Mouse (Mus musculus) neural tube, embryonic 13.5 days (tissue): Measurements from ENCODE around the gene Kcnk7. TPM values are rescaled to one million over a fixed set of nuclear protein-coding genes. Genes with fewer than 3 reads are reported as not detected.
"Not testable (repeated sequence)": the region's sequence is repeated elsewhere in the genome, so short reads cannot be mapped to it uniquely, and the experiment has no call there.

Experiments used
- ATAC-seq: fragments of 200-750 bp; cut with Nextera tagmentation; 2 replicates; pipeline ENCODE4 v1.8.0; 2017; ENCODE audit warnings: low read depth, mild to moderate bottlenecking, moderate TSS enrichment, moderate library complexity
- H3K27ac ChIP-seq: fragments of 300-500 bp; sonication (generic); replicated peaks from 2 replicates; pipeline ENCODE4 v1.5.1; 2015; ENCODE audit warnings: moderate library complexity, mild to moderate bottlenecking, inconsistent platforms
- H3K27me3 ChIP-seq: fragments of 300-500 bp; sonication (generic); 2 replicates; pipeline ENCODE4 v1.6.1; 2015; ENCODE audit warnings: mild to moderate bottlenecking, inconsistent platforms
- H3K36me3 ChIP-seq: fragments of 300-500 bp; sonication (generic); 2 replicates; pipeline ENCODE4 v1.6.1; 2015; ENCODE audit warnings: mild to moderate bottlenecking, inconsistent platforms
- H3K4me1 ChIP-seq: fragments of 300-500 bp; sonication (generic); replicated peaks from 2 replicates; pipeline ENCODE4 v1.6.1; 2015; ENCODE audit warnings: inconsistent platforms
- H3K4me2 ChIP-seq: fragments of 300-500 bp; sonication (generic); 2 replicates; pipeline ENCODE4 v1.6.1; 2015; ENCODE audit warnings: inconsistent platforms, mild to moderate bottlenecking, moderate library complexity
- H3K4me3 ChIP-seq: fragments of 300-500 bp; sonication (generic); 2 replicates; pipeline ENCODE4 v1.5.1; 2015; ENCODE audit warnings: mild to moderate bottlenecking, inconsistent platforms
- H3K9ac ChIP-seq: fragments of 300-500 bp; sonication (generic); 2 replicates; pipeline ENCODE4 v1.6.1; 2015; ENCODE audit warnings: moderate library complexity, mild to moderate bottlenecking, inconsistent platforms
- H3K9me3 ChIP-seq: fragments of 300-500 bp; sonication (generic); 2 replicates; pipeline ENCODE4 v1.6.1; 2016; ENCODE audit warnings: inconsistent platforms
- WGBS: fragments of 180-500 bp; shearing (Covaris S2); methylation state at CpG from one replicate; pipeline ENCODE4 v1.1.7; 2015; 5-methylcytosine and 5-hydroxymethylcytosine counted together
- polyA plus RNA-seq: library from polyadenylated mRNA; unstranded; fragments of >200 nt; fragmentation: Nextera tagmentation; extraction: Ambion mirVana; gene quantifications from 2 replicates; pipeline ENCODE4 v1.2.1, GENCODE M21; 2015

Kcnk7 gene
- polyA plus RNA-seq, 1 experiment from 2014 or later = not detected

GRCm38 (mm10) chr19:5684985-5685384, 19.2 kb upstream of the Kcnk7 start:
- Histone ChIP-seq H3K4me2 (no peak overlapping the region), H3K36me3 (peaks cover 65% of the 10 kb centered on the region), H3K4me1 (peaks cover 20% of the 10 kb centered on the region), H3K27ac (no peak overlapping the region), H3K9me3 (no peaks in the 10 kb centered on the region), H3K9ac (no peak overlapping the region), H3K27me3 (no peaks in the 10 kb centered on the region), H3K4me3 (no peak overlapping the region)
- WGBS = 91% methylated on average over 13 of the region's 13 CpGs
- no peak for ATAC-seq

- Histone ChIP-seq H3K27ac (no peak overlapping the region), H3K4me2 (no peak overlapping the region), H3K4me3 (no peak overlapping the region), H3K36me3 (peaks cover 61% of the 10 kb centered on the region), H3K27me3 (no peaks in the 10 kb centered on the region), H3K9ac (no peak overlapping the region), H3K9me3 (no peaks in the 10 kb centered on the region), H3K4me1 (peaks cover 24% of the 10 kb centered on the region)
- 94% methylated on average over 19 of the region's 19 CpGs for WGBS
- ATAC-seq = no peak
Observed at GRCm38 (mm10) chr19:5685431-5685830, 18.7 kb upstream of the Kcnk7 start.

- 93% methylated on average over 11 of the region's 11 CpGs for WGBS
- no peak for ATAC-seq
- H3K27ac ChIP-seq = no peak overlapping the region
- no peaks in the 10 kb centered on the region for H3K27me3 ChIP-seq
- no peak overlapping the region for H3K9ac ChIP-seq
- no peak overlapping the region for H3K4me2 ChIP-seq
- H3K36me3 ChIP-seq = peaks cover 61% of the 10 kb centered on the region
- H3K4me3 ChIP-seq = no peak overlapping the region
- no peaks in the 10 kb centered on the region for H3K9me3 ChIP-seq
- peaks cover 29% of the 10 kb centered on the region for H3K4me1 ChIP-seq
Observed at GRCm38 (mm10) chr19:5685861-5686260, 18.3 kb upstream of the Kcnk7 start.

- Histone ChIP-seq H3K27me3 (no peaks in the 10 kb centered on the region), H3K9me3 (no peaks in the 10 kb centered on the region), H3K9ac (no peak overlapping the region), H3K4me1 (peaks cover 34% of the 10 kb centered on the region), H3K36me3 (peaks cover 61% of the 10 kb centered on the region), H3K4me2 (no peak overlapping the region), H3K27ac (no peak overlapping the region), H3K4me3 (no peak overlapping the region)
- no peak for ATAC-seq
- WGBS = 90% methylated on average over 13 of the region's 13 CpGs
Observed at GRCm38 (mm10) chr19:5686437-5686836, 17.7 kb upstream of the Kcnk7 start.

- peaks cover 40% of the 10 kb centered on the region for H3K4me1 ChIP-seq
- ATAC-seq, H3K9me3 ChIP-seq, H3K27me3 ChIP-seq, H3K27ac ChIP-seq: not testable (repeated sequence)
- peak overlapping the region; percentile 93 for H3K4me2 ChIP-seq
- H3K36me3 ChIP-seq = peaks cover 61% of the 10 kb centered on the region
- peak overlapping the region; percentile 87; the same call in 1 of the 2 replicates for H3K9ac ChIP-seq
- 95% methylated on average over 12 of the region's 12 CpGs for WGBS
- H3K4me3 ChIP-seq = peak overlapping the region; percentile 76
Observed at GRCm38 (mm10) chr19:5686954-5687353, 17.2 kb upstream of the Kcnk7 start.

GRCm38 (mm10) chr19:5687738-5688137, 16.4 kb upstream of the Kcnk7 start:
- ATAC-seq = no peak
- H3K9ac ChIP-seq = peak overlapping the region; percentile 87
- peaks cover 56% of the 10 kb centered on the region for H3K36me3 ChIP-seq

GRCm38 (mm10) chr19:5688200-5689087, 15.7 kb upstream of the Kcnk7 start, which contains the start of the genes Map3k11 and Pcnx3:
Gene Map3k11, plus strand, starts transcription at chr19:5688742.
Gene Pcnx3, minus strand, starts transcription at chr19:5688908.
- WGBS = under 1% methylated on average over 69 of the region's 69 CpGs
- H3K36me3 ChIP-seq = peaks cover 56% of the 10 kb centered on the region
- H3K9ac ChIP-seq = peak within 1 kb of the TSS; percentile 90
- H3K27me3 ChIP-seq = no peaks in the 10 kb centered on the region
- peak; percentile 96 for ATAC-seq
- H3K9me3 ChIP-seq = no peaks in the 10 kb centered on the region
- H3K4me3 ChIP-seq = peak within 1 kb of the TSS; percentile 76
- H3K4me2 ChIP-seq = peak within 1 kb of the TSS; percentile 93
- peaks cover 54% of the 10 kb centered on the region for H3K4me1 ChIP-seq
- H3K27ac ChIP-seq = peak within 1 kb of the TSS; percentile 90

More at GRCm38 (mm10) chr19:5687738-5688137, 16.4 kb upstream of the Kcnk7 start:
- Histone ChIP-seq H3K27ac (peak overlapping the region; percentile 90), H3K9me3 (no peaks in the 10 kb centered on the region), H3K4me1 (peaks cover 47% of the 10 kb centered on the region), H3K4me3 (peak overlapping the region; percentile 76), H3K27me3 (no peaks in the 10 kb centered on the region), H3K4me2 (peak overlapping the region; percentile 93)
- 17% methylated on average over 9 of the region's 9 CpGs for WGBS

- Histone ChIP-seq H3K4me2 (peak overlapping the region; percentile 93), H3K9me3 (no peaks in the 10 kb centered on the region), H3K4me1 (peaks cover 59% of the 10 kb centered on the region), H3K9ac (peak overlapping the region; percentile 90), H3K27ac (peak overlapping the region; percentile 90), H3K27me3 (no peaks in the 10 kb centered on the region), H3K36me3 (peaks cover 56% of the 10 kb centered on the region), H3K4me3 (peak overlapping the region; percentile 76)
- 1% methylated on average over 7 of the region's 7 CpGs for WGBS
- no peak for ATAC-seq
Observed at GRCm38 (mm10) chr19:5689088-5689428, 15.1 kb upstream of the Kcnk7 start.

- Histone ChIP-seq H3K4me3 (peak overlapping the region; percentile 76), H3K27ac (peak overlapping the region; percentile 90), H3K4me2 (peak overlapping the region; percentile 93), H3K9ac (peak overlapping the region; percentile 90), H3K27me3 (0 out of 2 replicates have a peak, but pooled peaks cover under 1% of the 10 kb centered on the region), H3K36me3 (peaks cover 55% of the 10 kb centered on the region), H3K4me1 (peaks cover 59% of the 10 kb centered on the region), H3K9me3 (no peaks in the 10 kb centered on the region)
- ATAC-seq = peak; percentile 16; the same call in 1 of the 2 replicates
- 11% methylated on average over 42 of the region's 42 CpGs for WGBS
Observed at GRCm38 (mm10) chr19:5689565-5690342, 14.4 kb upstream of the Kcnk7 start.

- Histone ChIP-seq H3K27ac (peak overlapping the region; percentile 90), H3K36me3 (peaks cover 55% of the 10 kb centered on the region), H3K4me1 (peaks cover 59% of the 10 kb centered on the region), H3K9me3 (no peaks in the 10 kb centered on the region), H3K4me2 (peak overlapping the region; percentile 93), H3K4me3 (peak overlapping the region; percentile 76), H3K27me3 (peaks cover 6% of the 10 kb centered on the region; the same call in 1 of the 2 replicates), H3K9ac (peak overlapping the region; percentile 90)
- ATAC-seq = no peak
- WGBS = 75% methylated on average over 15 of the region's 15 CpGs
Observed at GRCm38 (mm10) chr19:5690343-5690735, 13.8 kb upstream of the Kcnk7 start.

- no peaks in the 10 kb centered on the region for H3K9me3 ChIP-seq
- peaks cover 71% of the 10 kb centered on the region for H3K4me1 ChIP-seq
- H3K9ac ChIP-seq = peak overlapping the region; percentile 90
- peak overlapping the region; percentile 76 for H3K4me3 ChIP-seq
- H3K27me3 ChIP-seq = peaks cover 9% of the 10 kb centered on the region; the same call in 1 of the 2 replicates
- H3K27ac ChIP-seq = peak overlapping the region; percentile 67
- peaks cover 56% of the 10 kb centered on the region for H3K36me3 ChIP-seq
- ATAC-seq = no peak
- H3K4me2 ChIP-seq = peak overlapping the region; percentile 93
- 76% methylated on average over 5 of the region's 5 CpGs for WGBS
Observed at GRCm38 (mm10) chr19:5691601-5692000, 12.6 kb upstream of the Kcnk7 start.
